23 mouse cellular contexts compared by ENCODE assay signal in genomic region chr15:63686954-63687562, GRCm38 (mm10).
"Had no signal": no experiment of that assay in that cellular context is flagged by ENCODE, and none has a peak within 500 bp of the region (broad histone marks: within the 10 kb centered on the region; RNA-seq: fewer than 3 reads in every experiment).

No protein-coding gene starts in this region.

- H3K4me3 ChIP-seq: intestine, embryonic 15.5 days; kidney, embryonic 15.5 days; liver, embryonic 12.5 days; liver, embryonic 15.5 days; megakaryocyte, embryonic 14.5 days; neural tube, embryonic 12.5 days; neural tube, embryonic 15.5 days had no signal

- H3K4me2 ChIP-seq: intestine, embryonic 15.5 days; kidney, embryonic 15.5 days; liver, embryonic 12.5 days; liver, embryonic 15.5 days; midbrain, embryonic 11.5 days; neural tube, embryonic 12.5 days; neural tube, embryonic 15.5 days had no signal

- H3K4me1 ChIP-seq: intestine, embryonic 15.5 days; neural tube, embryonic 12.5 days; neural tube, embryonic 15.5 days had no signal

- H3K36me3 ChIP-seq: intestine, embryonic 15.5 days; kidney, embryonic 15.5 days; liver, embryonic 12.5 days; liver, embryonic 15.5 days; neural tube, embryonic 12.5 days; neural tube, embryonic 15.5 days had no signal

- H3K9me3 ChIP-seq: intestine, embryonic 15.5 days; kidney, embryonic 15.5 days; liver, embryonic 12.5 days; liver, embryonic 15.5 days; neural tube, embryonic 12.5 days; neural tube, embryonic 15.5 days had no signal

- H3K27ac ChIP-seq: intestine, embryonic 15.5 days; kidney, embryonic 15.5 days; liver, embryonic 12.5 days; liver, embryonic 15.5 days; neural tube, embryonic 12.5 days; neural tube, embryonic 15.5 days; stomach, postnatal 0 days had no signal

- DNase-seq: kidney, adult 11 months; kidney, adult 8-10 months; kidney, postnatal 10 days; kidney, postnatal 36 days; left cerebral cortex, postnatal 4 days; liver; lung, adult 18-20 months; lung, postnatal 36 days; midbrain, embryonic 14.5 days; right cerebral cortex, adult 18-20 months; right cerebral cortex, postnatal 14 days; right cerebral cortex, postnatal 4 days; thymus, adult 2 months; thymus, postnatal 14 days had no signal

- H3K27me3 ChIP-seq: intestine, embryonic 15.5 days; kidney, embryonic 15.5 days; liver, embryonic 12.5 days; liver, embryonic 15.5 days; megakaryocyte, embryonic 14.5 days; neural tube, embryonic 12.5 days; neural tube, embryonic 15.5 days had no signal

- H3K9ac ChIP-seq: intestine, embryonic 15.5 days; kidney, embryonic 15.5 days; liver, embryonic 12.5 days; liver, embryonic 15.5 days; neural tube, embryonic 12.5 days; neural tube, embryonic 15.5 days had no signal

- ATAC-seq: intestine, embryonic 15.5 days had no signal
